Mouse (Mus musculus) neutrophil, adult 65 days (primary cell): Measurements from ENCODE around the gene Tas2r125. TPM values are rescaled to one million over a fixed set of nuclear protein-coding genes. Genes with fewer than 3 reads are reported as not detected.

Source experiments
- total RNA-seq: library from RNA; stranded (reverse); gene quantifications from 2 replicates; pipeline ENCODE4 v1.2.4, GENCODE M21; 2023

The Tas2r125 gene
- not detected in 2 replicates for total RNA-seq

DNA sequence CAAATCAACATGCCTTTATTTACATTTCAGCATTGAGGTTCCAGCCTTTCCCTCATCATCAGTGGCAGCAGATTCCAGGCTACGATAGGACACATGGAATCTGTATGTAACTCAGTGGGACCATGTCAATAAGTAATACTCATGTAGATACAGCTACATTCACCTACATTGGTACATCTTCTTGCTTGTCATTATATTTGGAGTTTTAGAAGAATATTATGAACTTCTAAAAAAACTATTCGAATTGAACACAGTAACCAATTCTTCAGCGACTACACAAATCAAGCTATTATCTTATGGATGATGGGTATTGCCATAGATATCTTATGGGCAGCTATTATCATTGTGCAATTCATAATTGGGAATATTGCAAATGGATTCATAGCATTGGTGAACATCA, at the start of gene Tas2r125:
TSS of gene Tas2r125 (plus strand) at position 301 of the 400 bp plus-strand sequence.

GRCm38 (mm10) chr6:132867708-132868107, 41.7 kb upstream of the Tas2r125 start, which contains the start of gene Tas2r110:
Tas2r110 (plus strand) TSS chr6:132868008.

GRCm38 (mm10) chr6:132892711-132893110, 16.7 kb upstream of the Tas2r125 start, which contains the start of gene Tas2r113:
Tas2r113 (plus strand) TSS chr6:132893011.

DNA sequence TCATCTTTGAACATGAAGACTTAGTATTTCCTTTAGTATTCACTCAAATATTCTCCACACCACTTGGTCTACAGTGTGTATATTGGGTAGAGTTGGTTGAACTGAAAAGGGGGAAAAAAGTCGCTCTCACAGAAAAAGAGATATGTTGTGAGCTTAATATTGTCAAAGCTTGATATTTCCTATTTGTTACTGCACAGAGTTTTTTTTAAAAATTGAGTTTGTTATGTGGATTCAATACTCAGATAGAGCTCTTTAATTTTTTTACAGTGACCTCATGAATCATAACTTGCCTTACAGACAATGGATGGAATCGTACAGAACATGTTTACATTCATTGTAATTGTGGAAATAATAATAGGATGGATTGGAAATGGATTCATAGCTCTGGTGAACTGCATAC, 41.4 kb downstream of the Tas2r125 start, which contains the start of gene Tas2r129:
TSS of gene Tas2r129 (plus strand) at position 301 of the 400 bp plus-strand sequence.

GRCm38 (mm10) chr6:132957819-132958218, 48.4 kb downstream of the Tas2r125 start, which contains the start of gene Tas2r131:
Tas2r131 (minus strand) TSS chr6:132957919.

Other genes with a start within 250 kb of the Tas2r125 start
- not detected in 2 replicates for gene Tas2r121, start 208.6 kb upstream of the Tas2r125 start, total RNA-seq
- not detected in 2 replicates for gene Tas2r122, start 197.7 kb upstream of the Tas2r125 start, total RNA-seq
- gene Tas2r115, start 171.6 kb upstream of the Tas2r125 start, total RNA-seq: not detected in 2 replicates
- gene Tas2r124, start 154.9 kb upstream of the Tas2r125 start, total RNA-seq: not detected in 2 replicates
- gene Tas2r102, start 147.5 kb upstream of the Tas2r125 start, total RNA-seq: not detected in 2 replicates
- not detected in 2 replicates for gene Tas2r136, start 131.5 kb upstream of the Tas2r125 start, total RNA-seq
- not detected in 2 replicates for gene Tas2r117, start 106.8 kb upstream of the Tas2r125 start, total RNA-seq
- gene Tas2r123, start 62.5 kb upstream of the Tas2r125 start, total RNA-seq: not detected in 2 replicates
- not detected in 2 replicates for gene Tas2r116, start 54.2 kb upstream of the Tas2r125 start, total RNA-seq
- gene Tas2r110, start 41.6 kb upstream of the Tas2r125 start, total RNA-seq: not detected in 2 replicates
- not detected in 2 replicates for gene Tas2r113, start 16.6 kb upstream of the Tas2r125 start, total RNA-seq
- gene Tas2r129, start 41.5 kb downstream of the Tas2r125 start, total RNA-seq: not detected in 2 replicates
- not detected in 2 replicates for gene Tas2r131, start 48.3 kb downstream of the Tas2r125 start, total RNA-seq
- gene Tas2r109, start 71.3 kb downstream of the Tas2r125 start, total RNA-seq: not detected in 2 replicates
- not detected in 2 replicates for gene Tas2r103, start 127.5 kb downstream of the Tas2r125 start, total RNA-seq
- not detected in 2 replicates for gene Tas2r140, start 146.2 kb downstream of the Tas2r125 start, total RNA-seq
- 4.7 and 5.4 TPM in 2 replicates for gene Smim10l1, start 195.3 kb downstream of the Tas2r125 start, total RNA-seq